Mouse (Mus musculus) spleen, postnatal 4 days (tissue): ENCODE measurements around the gene Dnajb13.

Experiments used
- DNase-seq, 2 experiments: peaks; one replicate each; pipeline ENCODE4 v3.0.0; 2022; ENCODE audit warnings: low spot score in 2 of 2

The Dnajb13 gene

GRCm38 (mm10) chr7:100459862-100460261, 54.9 kb downstream of the Dnajb13 start:
- DNase-seq, result no peak

GRCm38 (mm10) chr7:100458153-100458552, 56.6 kb downstream of the Dnajb13 start:
- DNase-seq, result peak in 1 of 2 experiments; percentile 75
